Mouse (Mus musculus) gastrocnemius, postnatal 14 days (tissue): ENCODE data around the gene Serp2. TPM values are rescaled to one million over a fixed set of nuclear protein-coding genes. Genes with fewer than 3 reads are reported as not detected.
A peak's percentile ranks its signal among the peaks of the same experiment; 100 is the strongest.

ENCODE experiments used
- DNase-seq: peaks from one replicate; pipeline ENCODE4 v3.0.0; 2021; ENCODE audit warnings: mixed read lengths
- intact Hi-C: fragments of 180-260 bp; cut with DNase I; formaldehyde crosslinking; loops from one replicate; pipeline ENCODE4 v1.15.1; 2025; ENCODE audit warnings: low total_unique reads
- total RNA-seq, 2 experiments: library from RNA; stranded (reverse); gene quantifications; 2 replicates each; pipeline ENCODE4 v1.2.3; 2021

Serp2 gene
- total RNA-seq, 2 experiments from 2014 or later: 0.62 to 0.97 TPM

DNA sequence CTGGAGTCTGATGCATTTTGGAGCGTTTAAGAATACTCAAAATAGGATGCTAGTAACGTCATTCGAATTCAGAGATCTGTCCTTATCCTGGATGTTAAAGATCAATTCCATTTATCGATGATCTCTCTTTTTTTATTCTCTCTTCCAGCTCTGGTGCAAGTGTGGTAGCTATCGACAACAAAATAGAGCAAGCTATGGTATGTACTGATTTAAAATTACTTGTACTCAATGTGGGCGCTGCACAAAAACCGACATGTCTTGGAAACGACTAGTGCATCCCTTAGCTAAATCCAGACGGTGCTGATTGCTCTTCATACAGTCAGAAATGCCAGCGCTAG is 51.6 kb downstream of the Serp2 start:
- intact Hi-C loops: no loop called here
- no peak for DNase-seq

GRCm38 (mm10) chr14:76504121-76504737 is 52.5 kb downstream of the Serp2 start:
- intact Hi-C loops: loop anchor here (5.0 kb wide), 1 partner anchor 373 kb away; no protein-coding TSS in a partner anchor

DNA sequence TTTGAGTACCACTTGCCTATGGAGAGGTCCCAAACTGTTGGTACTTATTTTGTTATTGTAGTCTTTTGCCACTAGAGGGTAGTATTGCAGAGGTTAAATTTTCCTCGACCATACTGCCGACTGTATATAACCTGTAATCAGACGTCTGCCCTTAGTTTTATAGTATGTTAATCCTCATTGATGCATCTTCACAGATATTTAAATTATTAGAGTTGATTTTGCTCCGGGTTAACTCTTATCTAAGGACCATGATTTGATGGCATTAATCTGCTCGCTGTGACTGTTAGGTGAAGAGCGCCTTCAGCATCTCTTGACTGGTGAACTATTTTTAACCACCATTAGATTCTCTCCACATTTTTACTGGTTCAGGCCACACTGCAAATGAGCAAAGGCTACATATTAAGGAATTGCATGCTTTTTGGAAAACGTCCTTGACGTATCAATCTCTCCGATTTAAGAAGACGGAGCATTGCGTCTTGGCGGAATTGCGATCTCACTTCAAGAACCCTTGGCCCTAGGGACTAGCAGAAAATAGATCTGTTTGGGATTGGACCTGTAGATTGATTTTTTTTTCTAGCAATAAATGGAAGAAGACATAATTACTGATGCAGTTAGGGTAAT is 53.3 kb downstream of the Serp2 start:
- no peak for DNase-seq
- intact Hi-C loops: loop anchor here (2.0 to 5.0 kb wide), 2 partner anchors 374 to 505 kb away; no protein-coding TSS in a partner anchor

More at GRCm38 (mm10) chr14:76504121-76504737, 52.5 kb downstream of the Serp2 start:
- DNase-seq: peak; percentile 93

- no peak for DNase-seq
- intact Hi-C loops: loop anchor here (5.0 kb wide), 1 partner anchor 377 kb away; no protein-coding TSS in a partner anchor
These were observed 56.7 kb downstream of the Serp2 start for GRCm38 (mm10) chr14:76500036-76500435.

DNA sequence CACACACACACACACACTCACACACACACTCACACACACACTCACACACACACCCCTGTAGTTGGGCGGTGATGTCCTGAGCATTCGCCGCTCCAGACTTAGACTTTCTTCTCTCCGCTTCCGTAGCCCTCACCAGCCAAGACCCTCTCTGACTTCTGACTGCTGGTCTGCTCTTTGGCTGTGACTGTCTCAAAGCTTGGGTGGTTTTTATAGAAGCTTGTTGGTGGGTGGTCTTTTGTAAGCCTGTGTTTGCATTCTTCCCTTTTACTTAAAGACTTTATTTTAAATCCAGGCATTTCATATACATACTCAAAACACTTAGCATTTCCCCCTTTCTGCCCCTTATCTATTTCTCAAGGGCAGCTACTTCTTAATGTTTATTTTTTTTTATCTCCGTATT is 57.2 kb downstream of the Serp2 start:
- no peak for DNase-seq
- intact Hi-C loops: no loop called here

GRCm38 (mm10) chr14:76498210-76498609 is 58.5 kb downstream of the Serp2 start:
- intact Hi-C loops: no loop called here
- no peak for DNase-seq

GRCm38 (mm10) chr14:76497187-76497586 is 59.5 kb downstream of the Serp2 start:
- no peak for DNase-seq
- intact Hi-C loops: no loop called here

- no peak for DNase-seq
- intact Hi-C loops: no loop called here
These were observed 61.7 kb downstream of the Serp2 start for GRCm38 (mm10) chr14:76495022-76495421.

DNA sequence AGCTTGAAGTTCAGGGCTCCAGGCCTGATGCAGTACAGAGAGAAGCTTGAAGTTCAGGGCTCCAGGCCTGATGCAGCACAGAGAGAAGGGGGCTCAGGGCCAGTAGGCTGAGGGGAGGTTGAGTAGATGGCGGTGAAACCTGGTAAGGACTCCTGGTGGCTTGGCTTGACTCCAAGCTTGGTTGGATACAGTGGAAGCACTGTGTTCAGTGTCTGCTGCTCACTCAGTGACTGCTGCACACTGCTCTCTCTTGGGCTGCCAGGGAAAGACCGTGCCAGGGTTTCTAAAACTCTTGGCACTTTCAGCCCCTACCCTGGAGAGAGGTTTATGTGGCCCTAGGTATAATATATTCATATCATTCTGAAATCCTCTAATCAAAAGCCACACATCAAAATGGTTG is 67.6 kb downstream of the Serp2 start:
- no peak for DNase-seq
- intact Hi-C loops: no loop called here

- intact Hi-C loops: no loop called here
- DNase-seq: no peak
These were observed 68.3 kb downstream of the Serp2 start for GRCm38 (mm10) chr14:76488101-76489044.

GRCm38 (mm10) chr14:76487609-76488008 is 69.1 kb downstream of the Serp2 start:
- intact Hi-C loops: no loop called here
- DNase-seq: no peak

DNA sequence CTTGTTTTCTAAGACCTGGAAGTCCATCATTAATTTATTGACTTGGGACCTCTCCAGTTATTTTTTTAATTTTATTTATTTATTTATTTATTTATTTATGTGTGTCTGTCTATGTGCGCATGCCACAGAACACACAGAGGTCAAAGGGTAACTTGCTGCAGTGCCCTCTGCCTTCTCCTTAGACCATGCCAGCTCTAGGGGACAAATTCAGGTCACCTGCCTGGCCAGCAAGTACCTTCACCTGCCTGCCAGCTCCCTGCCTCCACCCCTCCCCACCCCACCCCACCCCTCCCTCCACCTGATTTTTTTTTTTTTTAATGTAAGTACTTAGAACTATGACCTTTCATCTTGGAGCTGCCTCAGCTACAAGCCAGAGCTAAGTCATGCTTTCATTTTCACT is 73.0 kb downstream of the Serp2 start:
- intact Hi-C loops: loop anchor here (5.0 kb wide), 1 partner anchor 529 kb away; no protein-coding TSS in a partner anchor
- DNase-seq: no peak

Other genes with a start within 250 kb of the Serp2 start
- gene Tsc22d1, start 141.9 kb downstream of the Serp2 start, total RNA-seq: 100 to 1,000 TPM; 119 to 144 TPM